Mouse (Mus musculus): ENCODE measurements around the gene Ndel1. TPM values are rescaled to one million over a fixed set of nuclear protein-coding genes. Genes with fewer than 3 reads are reported as not detected.

Ndel1 gene
- polyA plus RNA-seq, 1 experiment from 2014 or later, result 91.2 TPM

GRCm38 (mm10) chr11:68857329-68857728 lies 14.3 kb downstream of the Ndel1 start:
- Histone ChIP-seq H3K4me3 (replicated peaks; ENCODE audit: low read length) (no peak overlapping the region), H3K36me3 (replicated peaks; ENCODE audit: control insufficient read depth, insufficient read depth) (no peaks in the 10 kb centered on the region), H3K4me2 (replicated peaks) (no peak overlapping the region), H3K27ac (no peak overlapping the region), H3K9ac (no peak overlapping the region), H3K4me1 (replicated peaks; ENCODE audit: control insufficient read depth, insufficient read depth, low read length) (peaks cover 6% of the 10 kb centered on the region), H3K27me3 (ENCODE audit: control insufficient read depth, insufficient read depth, low read length) (peaks cover 7% of the 10 kb centered on the region; the same call in 1 of the 2 replicates), H3K9me3 (ENCODE audit: control insufficient read depth, low read length) (no peaks in the 10 kb centered on the region)
- no peak for DNase-seq (ENCODE audit: low spot score)
- WGBS, result 95% methylated on average over 3 of the region's 3 CpGs
- no peak for ATAC-seq (ENCODE audit: low FRiP score)

DNA sequence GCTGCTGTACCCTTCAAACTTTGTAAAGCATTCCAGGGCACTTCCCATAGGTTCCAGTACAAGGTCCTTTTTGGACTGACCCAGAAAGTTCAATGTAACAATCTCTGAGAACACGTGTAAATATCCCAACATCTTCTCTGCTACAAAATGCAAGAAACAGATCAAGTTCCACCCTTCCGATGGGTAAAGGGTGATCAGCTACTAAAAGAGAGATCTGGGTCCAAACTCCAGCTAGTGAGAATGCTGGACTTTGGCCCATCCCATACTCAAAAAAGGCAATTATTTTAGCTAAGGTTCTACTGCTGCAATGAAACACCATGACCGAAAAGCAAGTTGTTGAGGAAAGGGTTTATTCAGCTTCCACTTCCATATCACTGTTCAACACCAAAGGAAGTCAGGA lies 17.0 kb downstream of the Ndel1 start:
- H3K9me3 ChIP-seq (ENCODE audit: control insufficient read depth, low read length), result no peaks in the 10 kb centered on the region
- H3K4me2 ChIP-seq (replicated peaks), result no peak overlapping the region
- H3K27ac ChIP-seq, result no peak overlapping the region
- no peaks in the 10 kb centered on the region for H3K36me3 ChIP-seq (replicated peaks; ENCODE audit: control insufficient read depth, insufficient read depth)
- 86% methylated on average over 3 of the region's 3 CpGs for WGBS
- no peak overlapping the region for H3K4me3 ChIP-seq (replicated peaks; ENCODE audit: low read length)
- ATAC-seq (ENCODE audit: low FRiP score) (no peak), DNase-seq (ENCODE audit: low spot score) (no peak)
- H3K27me3 ChIP-seq (ENCODE audit: control insufficient read depth, insufficient read depth, low read length), result peaks cover 2% of the 10 kb centered on the region; the same call in 1 of the 2 replicates
- no peak overlapping the region for H3K9ac ChIP-seq
- peaks cover 32% of the 10 kb centered on the region for H3K4me1 ChIP-seq (replicated peaks; ENCODE audit: control insufficient read depth, insufficient read depth, low read length)

GRCm38 (mm10) chr11:68853611-68854401 lies 17.9 kb downstream of the Ndel1 start:
- H3K27me3 ChIP-seq (ENCODE audit: control insufficient read depth, insufficient read depth, low read length), result no peaks in the 10 kb centered on the region
- ATAC-seq (ENCODE audit: low FRiP score) (no peak), DNase-seq (ENCODE audit: low spot score) (no peak)
- H3K4me2 ChIP-seq (replicated peaks), result peak overlapping the region; percentile 81
- WGBS, result 49% methylated on average over 14 of the region's 14 CpGs
- peak overlapping the region; percentile 76 for H3K27ac ChIP-seq
- H3K9ac ChIP-seq, result peak overlapping the region; percentile 56
- peaks cover 34% of the 10 kb centered on the region for H3K4me1 ChIP-seq (replicated peaks; ENCODE audit: control insufficient read depth, insufficient read depth, low read length)
- H3K36me3 ChIP-seq (replicated peaks; ENCODE audit: control insufficient read depth, insufficient read depth), result no peaks in the 10 kb centered on the region
- no peaks in the 10 kb centered on the region for H3K9me3 ChIP-seq (ENCODE audit: control insufficient read depth, low read length)
- H3K4me3 ChIP-seq (replicated peaks; ENCODE audit: low read length), result peak overlapping the region; percentile 70

DNA sequence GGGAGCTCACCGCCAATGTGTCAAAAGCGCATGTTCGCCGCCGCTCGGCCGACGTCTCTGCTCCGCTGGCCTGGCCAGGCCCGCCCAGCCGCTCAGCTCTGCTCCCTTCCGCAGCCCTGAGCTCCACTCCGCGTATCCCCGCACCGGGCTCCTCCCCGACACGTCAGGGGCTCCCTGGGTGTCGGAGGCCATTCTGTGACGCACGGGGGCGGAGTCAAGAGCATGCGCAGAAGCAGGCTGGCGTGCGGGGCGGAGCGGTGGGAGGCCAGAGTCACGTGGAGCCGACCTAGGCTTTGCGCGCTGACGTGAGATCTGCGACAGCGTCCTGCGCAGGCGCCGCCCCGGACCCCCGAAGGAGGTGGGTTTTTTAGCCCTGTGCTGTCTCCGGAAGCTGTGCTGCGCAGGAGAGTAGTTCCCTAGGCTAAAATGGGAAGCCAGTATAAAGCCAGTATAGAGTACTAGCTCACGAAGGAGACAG lies 18.7 kb downstream of the Ndel1 start:
- DNase-seq (ENCODE audit: low spot score) (peak; percentile 99), ATAC-seq (ENCODE audit: low FRiP score) (peak; percentile 99)
- no peaks in the 10 kb centered on the region for H3K36me3 ChIP-seq (replicated peaks; ENCODE audit: control insufficient read depth, insufficient read depth)
- WGBS, result under 1% methylated on average over 40 of the region's 42 CpGs
- peak overlapping the region; percentile 92 for H3K27ac ChIP-seq
- H3K9me3 ChIP-seq (ENCODE audit: control insufficient read depth, low read length), result no peaks in the 10 kb centered on the region
- H3K4me3 ChIP-seq (replicated peaks; ENCODE audit: low read length), result peak overlapping the region; percentile 70
- peak overlapping the region; percentile 86 for H3K9ac ChIP-seq
- peaks cover 34% of the 10 kb centered on the region for H3K4me1 ChIP-seq (replicated peaks; ENCODE audit: control insufficient read depth, insufficient read depth, low read length)
- H3K27me3 ChIP-seq (ENCODE audit: control insufficient read depth, insufficient read depth, low read length), result no peaks in the 10 kb centered on the region
- peak overlapping the region; percentile 81 for H3K4me2 ChIP-seq (replicated peaks)

GRCm38 (mm10) chr11:68852486-68852901 lies 19.2 kb downstream of the Ndel1 start:
- ATAC-seq (ENCODE audit: low FRiP score), result no peak

DNA sequence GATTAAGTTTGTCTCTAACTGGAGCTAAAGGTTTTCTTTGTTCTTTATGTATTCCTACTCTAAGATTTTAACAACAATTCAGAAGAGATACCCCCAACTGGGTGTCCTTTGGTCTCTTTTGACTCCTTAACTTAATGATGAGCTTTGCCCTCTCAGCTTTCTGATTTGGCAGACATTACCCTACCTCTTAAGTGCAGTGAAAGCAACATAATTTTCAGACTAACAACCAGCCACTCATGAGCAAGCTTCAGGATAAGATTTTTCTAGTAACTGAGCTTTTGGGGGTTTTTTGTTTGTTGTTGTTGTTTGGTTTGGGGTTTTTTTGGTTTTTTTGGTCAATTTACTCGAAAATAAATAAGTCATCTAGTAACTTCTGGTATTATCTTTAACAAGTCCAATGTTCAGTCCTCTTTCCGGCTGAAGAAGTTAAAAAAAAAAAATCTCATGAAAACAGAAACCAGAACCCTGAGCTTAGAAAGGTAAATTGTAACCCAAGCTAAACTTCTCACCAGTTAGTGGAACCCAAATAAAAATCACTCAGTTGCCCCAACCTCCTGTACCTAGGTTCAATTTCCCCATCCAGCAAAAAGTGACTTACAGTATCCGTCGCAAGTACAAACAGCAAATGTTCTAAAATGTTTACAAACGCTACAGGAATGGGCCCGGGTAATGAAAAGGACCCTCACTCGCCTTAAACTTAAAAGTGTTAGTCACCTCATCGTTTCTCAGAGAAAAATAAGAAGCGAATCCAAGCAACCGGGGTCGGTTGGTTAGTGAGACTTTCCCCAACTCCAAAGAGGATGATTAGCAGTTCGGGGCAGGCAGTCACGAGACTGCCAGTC lies 19.8 kb downstream of the Ndel1 start:
- H3K4me3 ChIP-seq (replicated peaks; ENCODE audit: low read length), result peak overlapping the region; percentile 70
- no peak for DNase-seq (ENCODE audit: low spot score)
- WGBS, result 6% methylated on average over 13 of the region's 13 CpGs
- H3K27me3 ChIP-seq (ENCODE audit: control insufficient read depth, insufficient read depth, low read length), result no peaks in the 10 kb centered on the region
- H3K4me2 ChIP-seq (replicated peaks), result peak overlapping the region; percentile 62
- H3K36me3 ChIP-seq (replicated peaks; ENCODE audit: control insufficient read depth, insufficient read depth), result no peaks in the 10 kb centered on the region
- no peak for ATAC-seq (ENCODE audit: low FRiP score)
- peak overlapping the region; percentile 92 for H3K27ac ChIP-seq
- peak overlapping the region; percentile 86 for H3K9ac ChIP-seq
- H3K9me3 ChIP-seq (ENCODE audit: control insufficient read depth, low read length), result no peaks in the 10 kb centered on the region
- peaks cover 34% of the 10 kb centered on the region for H3K4me1 ChIP-seq (replicated peaks; ENCODE audit: control insufficient read depth, insufficient read depth, low read length)

More at GRCm38 (mm10) chr11:68852486-68852901, 19.2 kb downstream of the Ndel1 start:
- Histone ChIP-seq H3K4me3 (replicated peaks; ENCODE audit: low read length) (peak overlapping the region; percentile 70), H3K4me2 (replicated peaks) (peak overlapping the region; percentile 62), H3K27ac (peak overlapping the region; percentile 92), H3K27me3 (ENCODE audit: control insufficient read depth, insufficient read depth, low read length) (no peaks in the 10 kb centered on the region), H3K36me3 (replicated peaks; ENCODE audit: control insufficient read depth, insufficient read depth) (no peaks in the 10 kb centered on the region), H3K9me3 (ENCODE audit: control insufficient read depth, low read length) (no peaks in the 10 kb centered on the region), H3K9ac (peak overlapping the region; percentile 86), H3K4me1 (replicated peaks; ENCODE audit: control insufficient read depth, insufficient read depth, low read length) (peaks cover 34% of the 10 kb centered on the region)
- DNase-seq (ENCODE audit: low spot score), result peak; percentile 44
- 0% methylated on average over 36 of the region's 36 CpGs for WGBS

DNA sequence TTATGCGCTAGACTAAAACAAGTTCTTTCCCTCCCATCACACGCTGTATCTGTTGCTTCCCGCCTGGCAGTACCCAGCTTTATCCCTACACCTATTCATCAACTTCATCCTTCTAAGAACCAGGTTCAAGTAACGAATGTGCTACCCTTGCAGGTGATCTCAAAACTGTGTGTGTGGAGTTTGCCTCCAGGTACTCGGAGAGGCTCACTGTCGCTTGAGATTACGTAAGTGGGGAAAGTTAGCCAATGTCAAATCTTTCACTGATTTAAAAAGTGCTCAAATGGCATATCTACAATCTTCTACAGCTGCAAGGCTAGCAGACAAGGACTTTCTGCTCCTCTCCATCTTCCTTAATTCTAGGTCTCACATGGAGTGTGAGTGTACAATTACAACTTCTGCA lies 20.8 kb downstream of the Ndel1 start:
- no peaks in the 10 kb centered on the region for H3K27me3 ChIP-seq (ENCODE audit: control insufficient read depth, insufficient read depth, low read length)
- ATAC-seq (ENCODE audit: low FRiP score) (no peak), DNase-seq (ENCODE audit: low spot score) (no peak)
- H3K36me3 ChIP-seq (replicated peaks; ENCODE audit: control insufficient read depth, insufficient read depth), result no peaks in the 10 kb centered on the region
- peak overlapping the region; percentile 40 for H3K9ac ChIP-seq
- WGBS, result 92% methylated on average over 7 of the region's 7 CpGs
- no peak overlapping the region for H3K27ac ChIP-seq
- H3K4me1 ChIP-seq (replicated peaks; ENCODE audit: control insufficient read depth, insufficient read depth, low read length), result peaks cover 34% of the 10 kb centered on the region
- no peak overlapping the region; the same call in 1 of the 2 replicates for H3K4me3 ChIP-seq (replicated peaks; ENCODE audit: low read length)
- H3K4me2 ChIP-seq (replicated peaks), result peak overlapping the region; percentile 22; the same call in 1 of the 2 replicates
- H3K9me3 ChIP-seq (ENCODE audit: control insufficient read depth, low read length), result no peaks in the 10 kb centered on the region

- peaks cover 80% of the 10 kb centered on the region for H3K36me3 ChIP-seq (replicated peaks; ENCODE audit: control insufficient read depth, insufficient read depth)
- H3K4me3 ChIP-seq (replicated peaks; ENCODE audit: low read length), result no peak overlapping the region
- H3K9me3 ChIP-seq (ENCODE audit: control insufficient read depth, low read length), result no peaks in the 10 kb centered on the region
- H3K27me3 ChIP-seq (ENCODE audit: control insufficient read depth, insufficient read depth, low read length), result no peaks in the 10 kb centered on the region
- DNase-seq (ENCODE audit: low spot score) (no peak), ATAC-seq (ENCODE audit: low FRiP score) (no peak)
- no peak overlapping the region for H3K27ac ChIP-seq
- no peak overlapping the region for H3K9ac ChIP-seq
- H3K4me2 ChIP-seq (replicated peaks), result no peak overlapping the region
- H3K4me1 ChIP-seq (replicated peaks; ENCODE audit: control insufficient read depth, insufficient read depth, low read length), result no peaks in the 10 kb centered on the region
- whole genome bisulfite sequencing, result 65% methylated on average over 5 of the region's 5 CpGs
Observed at GRCm38 (mm10) chr11:68839606-68840005, 32.1 kb downstream of the Ndel1 start.

- no peaks in the 10 kb centered on the region for H3K4me1 ChIP-seq (replicated peaks; ENCODE audit: control insufficient read depth, insufficient read depth, low read length)
- ATAC-seq (ENCODE audit: low FRiP score) (no peak), DNase-seq (ENCODE audit: low spot score) (no peak)
- H3K36me3 ChIP-seq (replicated peaks; ENCODE audit: control insufficient read depth, insufficient read depth), result peaks cover 87% of the 10 kb centered on the region
- H3K27ac ChIP-seq, result no peak overlapping the region
- H3K4me3 ChIP-seq (replicated peaks; ENCODE audit: low read length), result no peak overlapping the region
- H3K9ac ChIP-seq, result no peak overlapping the region
- no peaks in the 10 kb centered on the region for H3K9me3 ChIP-seq (ENCODE audit: control insufficient read depth, low read length)
- H3K4me2 ChIP-seq (replicated peaks), result no peak overlapping the region
- 95% methylated on average over 3 of the region's 3 CpGs for WGBS
- H3K27me3 ChIP-seq (ENCODE audit: control insufficient read depth, insufficient read depth, low read length), result no peaks in the 10 kb centered on the region
Observed at GRCm38 (mm10) chr11:68835034-68835433, 36.6 kb downstream of the Ndel1 start.
